Mouse (Mus musculus): ENCODE measurements around the gene Hgfac.

The Hgfac gene

GRCm38 (mm10) chr5:35041268-35041829 is at the start of gene Hgfac:
Gene Hgfac (plus strand): TSS chr5:35041509.
- DNase-seq: peak; percentile 91

GRCm38 (mm10) chr5:34998754-34999153 is 42.6 kb upstream of the Hgfac start:
- DNase-seq: no peak

DNA sequence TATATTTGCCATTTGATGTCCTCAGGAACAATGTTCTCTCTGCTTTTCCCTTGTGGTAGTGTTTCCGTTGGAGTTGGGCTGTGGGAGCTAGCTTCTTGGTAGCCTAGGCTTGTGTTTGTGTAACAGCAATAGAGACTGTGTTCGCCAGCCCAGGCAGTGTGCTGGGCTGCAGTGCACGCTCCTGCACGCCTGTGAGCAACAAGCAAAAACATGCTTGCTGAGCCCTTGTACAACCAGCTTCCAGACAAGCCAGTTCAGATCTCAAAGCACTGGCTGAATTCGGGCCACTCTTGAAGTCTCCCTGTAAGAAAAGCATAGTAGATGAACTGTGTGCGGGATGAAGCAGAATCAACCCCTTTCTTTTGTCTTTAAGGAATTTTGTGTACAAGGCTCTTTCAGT is 42.0 kb upstream of the Hgfac start:
- no peak for DNase-seq

- no peak for DNase-seq
Observed at GRCm38 (mm10) chr5:35000323-35000722, 41.0 kb upstream of the Hgfac start.

GRCm38 (mm10) chr5:35001144-35001543 is 40.2 kb upstream of the Hgfac start:
- DNase-seq: no peak

GRCm38 (mm10) chr5:35003611-35004162 is 37.6 kb upstream of the Hgfac start:
- DNase-seq: peak; percentile 22

- DNase-seq: no peak
Observed at GRCm38 (mm10) chr5:35004769-35005168, 36.5 kb upstream of the Hgfac start.

DNA sequence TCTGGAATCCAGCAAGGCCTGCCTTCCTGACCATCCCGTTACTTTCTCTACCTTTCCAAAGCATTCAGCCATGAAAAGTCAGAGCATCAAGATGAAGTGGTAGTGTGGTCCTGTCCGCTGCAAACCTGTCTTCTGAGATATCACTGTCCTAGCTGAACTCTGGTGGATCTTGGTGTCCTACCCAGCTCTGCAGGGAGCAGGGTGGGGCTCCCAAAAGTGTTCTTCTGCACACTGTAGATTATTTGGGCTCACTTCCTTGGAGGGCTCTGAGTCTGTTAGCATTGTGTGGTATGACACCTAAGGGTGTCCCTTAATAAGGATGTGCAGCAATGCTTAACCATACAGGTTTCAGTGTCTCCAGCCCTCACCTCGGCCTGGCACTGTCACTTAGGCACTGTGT is 35.6 kb upstream of the Hgfac start:
- no peak for DNase-seq

DNA sequence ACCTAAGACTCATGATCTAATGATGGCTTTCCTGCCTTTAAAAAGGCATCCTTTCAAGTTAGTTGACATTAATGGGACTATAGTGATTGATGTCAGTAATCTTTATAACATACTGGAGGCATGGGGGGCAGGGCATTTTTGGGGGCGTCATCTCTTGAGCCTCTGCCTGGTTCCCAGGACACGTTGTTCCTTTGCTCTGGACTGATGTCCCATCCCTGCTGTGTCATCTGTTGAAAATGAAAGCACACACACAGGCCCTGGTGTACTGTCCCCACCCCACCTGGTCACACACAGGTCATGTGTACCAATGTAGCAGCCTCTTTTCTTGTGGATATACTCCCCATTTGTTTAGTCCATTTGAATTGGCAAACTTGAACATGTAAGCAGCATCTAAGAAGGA is 34.7 kb upstream of the Hgfac start:
- no peak for DNase-seq

GRCm38 (mm10) chr5:35009163-35009562 is 32.1 kb upstream of the Hgfac start:
- DNase-seq: no peak

DNA sequence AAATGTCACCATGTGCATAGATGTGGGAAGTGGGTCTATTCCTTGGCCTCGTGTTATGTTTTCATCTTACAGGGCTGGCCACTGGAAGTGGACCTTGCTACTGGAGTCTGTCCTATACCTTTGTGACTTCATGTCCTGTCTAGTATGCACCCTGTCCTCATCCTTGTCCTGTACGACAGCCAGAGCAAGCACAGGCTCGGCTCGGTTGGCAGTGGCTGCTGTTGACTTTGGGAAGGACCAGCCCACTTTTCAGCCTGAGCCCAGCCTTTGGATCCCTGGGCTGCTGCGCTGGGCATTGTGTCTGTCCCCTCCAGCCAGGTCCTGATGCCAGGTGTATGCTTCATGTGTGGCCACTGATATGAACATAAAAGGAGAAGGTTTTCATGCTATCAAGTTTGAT is 30.7 kb upstream of the Hgfac start:
- DNase-seq: no peak

GRCm38 (mm10) chr5:35011156-35011923 is 30.0 kb upstream of the Hgfac start:
- no peak for DNase-seq

- no peak for DNase-seq
Observed at GRCm38 (mm10) chr5:35014036-35014435, 27.3 kb upstream of the Hgfac start.

GRCm38 (mm10) chr5:35019673-35020300 is 21.5 kb upstream of the Hgfac start:
- no peak for DNase-seq

DNA sequence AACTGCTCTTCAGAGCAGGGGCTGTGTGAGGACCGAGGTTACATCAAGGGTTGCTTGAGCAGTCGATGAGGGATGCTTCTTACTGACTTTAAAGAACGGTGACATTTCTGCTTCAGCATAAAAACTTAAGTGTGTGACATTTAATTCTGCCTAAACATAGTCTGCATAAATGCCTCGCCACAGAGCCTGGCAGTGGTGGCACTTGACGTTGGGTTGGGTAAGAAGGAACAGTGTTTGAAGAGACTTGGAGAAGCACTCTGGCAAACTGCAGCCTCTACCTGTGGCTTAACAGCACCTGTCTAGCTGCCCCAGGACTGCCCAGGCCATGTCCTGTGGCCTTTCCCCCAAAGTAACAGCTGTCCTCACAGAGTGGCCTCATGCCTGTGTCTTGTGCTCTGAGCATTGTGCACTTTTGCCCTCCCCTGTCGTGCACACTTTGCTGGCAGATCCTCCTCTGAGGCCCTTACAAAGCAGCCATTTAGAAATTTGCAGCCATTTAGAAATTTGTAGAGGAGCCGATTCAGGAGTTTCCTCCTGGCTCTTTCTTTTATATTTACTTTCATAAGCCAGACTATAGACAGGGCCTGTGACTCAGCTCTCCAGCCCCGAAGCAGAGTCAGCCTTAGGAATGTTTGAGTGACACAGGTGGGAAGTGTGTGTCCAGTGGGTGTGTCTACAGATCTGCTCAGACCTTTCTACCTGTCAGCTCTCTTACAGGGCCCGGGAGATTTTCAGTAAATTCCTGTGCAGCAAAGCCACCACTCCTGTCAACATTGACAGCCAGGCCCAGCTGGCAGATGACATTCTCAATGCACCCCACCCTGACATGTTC is 20.7 kb upstream of the Hgfac start:
- no peak for DNase-seq

DNA sequence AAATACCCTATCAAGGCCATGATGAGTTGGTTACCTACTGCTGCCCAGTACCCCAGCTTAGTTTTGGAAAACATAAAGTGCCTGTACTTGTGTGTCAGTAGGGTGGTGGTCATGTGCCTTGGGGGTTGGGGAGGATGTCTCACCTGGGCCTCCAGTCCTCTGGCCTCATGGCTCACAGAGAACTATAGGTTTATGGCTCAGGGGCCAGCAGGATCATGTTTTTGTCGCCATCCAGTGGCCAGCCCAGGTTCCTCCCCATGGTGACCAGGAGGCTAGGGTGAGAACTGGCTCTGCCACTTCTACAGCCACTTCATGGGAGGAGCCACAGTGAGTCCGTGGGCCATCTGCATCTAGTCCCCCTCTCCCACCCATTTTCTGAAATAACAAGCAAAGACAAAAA is 16.3 kb upstream of the Hgfac start:
- peak; percentile 71 for DNase-seq

- DNase-seq: no peak
Observed at GRCm38 (mm10) chr5:35029303-35029702, 12.0 kb upstream of the Hgfac start.

- DNase-seq: no peak
Observed at GRCm38 (mm10) chr5:35029755-35030154, 11.6 kb upstream of the Hgfac start.

DNA sequence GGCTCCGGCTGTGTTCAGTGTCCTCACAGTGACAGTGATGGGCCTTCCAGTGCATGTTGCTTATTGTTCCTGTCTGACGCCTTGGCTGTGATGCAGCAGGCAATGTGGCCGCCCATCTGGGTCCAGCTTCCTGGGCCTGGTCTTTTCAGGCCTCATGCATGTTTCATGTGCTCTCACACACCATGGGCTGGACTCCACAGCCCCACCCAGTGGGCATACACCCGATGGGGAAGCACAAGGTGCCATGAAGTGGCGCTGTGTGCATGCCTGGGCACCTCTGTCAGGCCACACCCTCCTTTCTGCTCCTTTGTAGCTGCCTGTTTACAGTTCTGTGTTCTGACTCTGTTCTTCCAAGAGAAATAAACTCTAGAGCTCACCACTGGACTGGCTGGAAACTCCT is 8.2 kb upstream of the Hgfac start:
- peak; percentile 28 for DNase-seq

DNA sequence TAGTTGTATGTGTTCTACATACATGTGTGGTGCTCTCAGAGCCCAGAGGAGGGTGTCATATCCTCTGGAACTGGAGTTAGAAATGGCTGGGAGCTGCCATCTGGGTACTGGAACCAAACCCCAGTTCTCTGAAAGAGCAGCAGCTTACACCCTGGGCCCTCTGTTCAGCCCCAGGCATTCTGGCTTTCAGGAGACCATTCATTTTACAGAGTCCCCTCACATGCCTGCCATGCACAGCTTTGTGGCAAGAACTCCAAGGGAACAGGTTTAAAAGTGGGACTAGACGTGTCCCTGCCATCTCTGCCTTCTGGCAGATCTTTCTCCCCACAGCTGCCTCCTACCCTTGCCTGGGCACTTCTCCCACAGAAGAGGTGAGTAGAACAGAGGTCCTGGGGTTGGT is 7.7 kb upstream of the Hgfac start:
- DNase-seq: no peak

DNA sequence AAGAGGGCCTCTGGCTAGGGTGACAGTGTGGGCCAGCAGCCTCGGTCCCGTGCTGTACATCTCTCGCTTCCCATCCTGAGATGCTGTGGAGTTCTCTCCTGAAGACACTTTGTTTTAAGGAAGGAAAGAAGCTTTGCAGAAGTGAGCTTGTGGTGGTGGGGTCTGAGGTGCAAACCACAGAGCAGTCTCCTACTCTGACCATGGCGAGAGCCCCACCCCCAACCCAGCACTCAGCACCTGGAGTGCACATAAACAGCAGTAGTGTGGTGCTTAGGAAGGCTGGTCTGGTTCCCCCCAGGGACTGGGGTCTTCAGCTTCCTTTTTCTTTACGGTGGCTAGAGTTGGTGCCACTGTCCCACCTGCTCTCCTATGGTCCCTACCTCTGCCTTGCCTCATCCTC is 6.2 kb upstream of the Hgfac start:
- DNase-seq: no peak

GRCm38 (mm10) chr5:35035795-35036194 is 5.5 kb upstream of the Hgfac start:
- DNase-seq: no peak

DNA sequence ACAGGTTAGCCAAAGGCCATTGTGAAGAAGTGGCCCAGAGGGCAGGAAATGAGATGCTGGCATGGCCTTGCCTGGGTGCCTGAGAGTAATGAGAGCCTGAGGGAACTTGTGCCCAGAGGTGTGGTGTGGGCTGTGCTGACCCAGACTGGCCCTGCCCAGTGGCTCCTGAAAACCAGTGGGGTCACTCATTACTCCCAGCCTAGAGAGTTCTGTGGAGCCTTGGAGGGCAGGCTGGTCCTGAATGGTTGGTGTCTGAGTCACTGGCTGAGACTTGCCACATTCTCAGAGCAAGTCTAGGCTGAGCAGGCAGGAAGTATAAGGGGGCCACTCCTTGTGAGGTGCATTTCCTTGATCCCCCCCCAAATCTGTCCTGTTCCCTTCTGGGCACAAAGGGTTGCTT is 3.9 kb upstream of the Hgfac start:
- DNase-seq: no peak
